Mouse (Mus musculus) bone marrow, adult 2 months (tissue): ENCODE results near the gene Zfp385a. TPM values are rescaled to one million over a fixed set of nuclear protein-coding genes. Genes with fewer than 3 reads are reported as not detected.
A peak's percentile ranks its signal among the peaks of the same experiment; 100 is the strongest.

ENCODE experiments used
- H3K27ac ChIP-seq: fragments of 200-500 bp; 2 replicates; pipeline ENCODE4 v1.5.1; 2012; ENCODE audit warnings: low read depth, mild to moderate bottlenecking, control low read depth, inconsistent platforms, low read length; ENCODE audit not compliant: control insufficient read depth, poor library complexity, insufficient read depth
- H3K4me1 ChIP-seq: fragments of 200-500 bp; 2 replicates; pipeline ENCODE4 v1.6.1; 2011; ENCODE audit warnings: low read length; ENCODE audit not compliant: control insufficient read depth, insufficient read depth
- H3K4me3 ChIP-seq: fragments of 200-500 bp; replicated peaks from 2 replicates; pipeline ENCODE3; 2011; ENCODE audit warnings: mild to moderate bottlenecking, low read depth, low read length, control low read depth; ENCODE audit not compliant: control insufficient read depth
- CTCF ChIP-seq: fragments of 200-500 bp; IDR thresholded peaks from 2 replicates; pipeline ENCODE4 v1.5.1; 2011; ENCODE audit warnings: low read length, control low read depth; ENCODE audit not compliant: control insufficient read depth, insufficient read depth
- POLR2A ChIP-seq: fragments of 200-500 bp; IDR thresholded peaks from 2 replicates; pipeline ENCODE4 v1.6.1; 2011; ENCODE audit warnings: low read depth, mild to moderate bottlenecking, control low read depth, low read length, borderline replicate concordance; ENCODE audit not compliant: control insufficient read depth
- WGBS: fragments of 180-500 bp; shearing (Covaris S2); methylation state at CpG from one replicate; pipeline ENCODE4 v1.1.7; 2018; 5-methylcytosine and 5-hydroxymethylcytosine counted together
- polyA plus RNA-seq: library from polyadenylated mRNA; stranded (reverse); fragments of >200 nt; gene quantifications from 2 replicates; pipeline ENCODE4 v1.2.4, GENCODE M21; 2011; ENCODE audit warnings: low replicate concordance; ENCODE audit not compliant: missing spikeins, insufficient read depth, insufficient read length

Gene Zfp385a
- polyA plus RNA-seq, 1 experiment = 12.7 TPM

GRCm38 (mm10) chr15:103365471-103366375 is 25.8 kb upstream of the Zfp385a start:
- TF ChIP-seq CTCF = no peak
- no peak for TF ChIP-seq POLR2A
- Histone ChIP-seq H3K4me1 (peaks cover 8% of the 10 kb centered on the region), H3K27ac (peak overlapping the region; percentile 26), H3K4me3 (peak overlapping the region; percentile 72)
- under 1% methylated on average over 51 of the region's 51 CpGs for WGBS

- Histone ChIP-seq H3K4me3 (no peak overlapping the region), H3K4me1 (peaks cover 8% of the 10 kb centered on the region), H3K27ac (no peak overlapping the region)
- TF ChIP-seq CTCF (no peak), POLR2A (no peak)
- 8% methylated on average over 4 of the region's 4 CpGs for WGBS
Observed at GRCm38 (mm10) chr15:103364761-103365160, 24.9 kb upstream of the Zfp385a start.

GRCm38 (mm10) chr15:103363809-103364208 is 23.9 kb upstream of the Zfp385a start:
- TF ChIP-seq CTCF (no peak), POLR2A (no peak)
- H3K4me3 ChIP-seq = no peak overlapping the region
- WGBS = 34% methylated on average over 1 of the region's 1 CpGs
- H3K4me1 ChIP-seq = peaks cover 13% of the 10 kb centered on the region
- no peak overlapping the region for H3K27ac ChIP-seq

DNA sequence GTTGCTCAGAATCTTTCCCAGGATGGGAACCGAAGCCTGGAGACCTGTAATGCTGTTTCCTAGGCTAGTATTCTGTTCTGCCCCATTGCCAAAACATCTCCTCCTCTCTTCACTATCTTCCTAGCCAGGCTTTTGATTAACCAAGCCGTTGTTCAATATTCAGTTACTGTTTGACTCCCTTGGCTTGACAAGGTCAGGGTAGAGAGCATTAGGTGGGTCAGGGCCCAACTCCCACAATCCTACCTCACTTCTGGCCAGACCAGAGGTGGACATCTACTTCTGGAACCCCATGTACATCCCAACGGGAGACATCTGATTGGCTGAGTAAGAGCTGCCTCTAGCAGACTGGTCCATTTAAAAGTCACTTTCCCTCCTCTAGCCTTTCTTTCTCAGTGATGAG is 23.1 kb upstream of the Zfp385a start:
- 57% methylated on average over 3 of the region's 3 CpGs for WGBS
- TF ChIP-seq POLR2A = no peak
- TF ChIP-seq CTCF = no peak

DNA sequence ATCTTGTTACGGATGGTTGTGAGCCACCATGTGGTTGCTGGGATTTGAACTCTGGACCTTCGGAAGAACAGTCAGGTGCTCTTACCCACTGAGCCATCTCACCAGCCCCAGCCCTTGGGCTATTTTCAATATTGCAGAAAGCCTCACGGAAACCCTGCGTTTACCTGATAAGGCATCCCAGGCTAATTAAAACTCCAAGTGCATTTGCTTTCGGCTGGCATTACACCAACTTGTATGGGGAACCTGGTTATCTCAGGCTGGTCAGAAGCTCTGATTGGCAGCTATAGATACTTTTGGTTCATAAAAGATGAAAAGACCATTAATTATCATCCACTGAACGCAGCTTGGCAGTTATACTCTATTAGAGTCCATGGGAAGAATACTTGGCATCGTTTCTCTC is 22.4 kb upstream of the Zfp385a start:
- no peak for TF ChIP-seq POLR2A
- Histone ChIP-seq H3K4me1 (peaks cover 13% of the 10 kb centered on the region), H3K4me3 (no peak overlapping the region), H3K27ac (no peak overlapping the region)
- 58% methylated on average over 7 of the region's 7 CpGs for WGBS

More for the DNA sequence above, 23.1 kb upstream of the Zfp385a start:
- peaks cover 13% of the 10 kb centered on the region for H3K4me1 ChIP-seq
- H3K27ac ChIP-seq = no peak overlapping the region
- no peak overlapping the region for H3K4me3 ChIP-seq

DNA sequence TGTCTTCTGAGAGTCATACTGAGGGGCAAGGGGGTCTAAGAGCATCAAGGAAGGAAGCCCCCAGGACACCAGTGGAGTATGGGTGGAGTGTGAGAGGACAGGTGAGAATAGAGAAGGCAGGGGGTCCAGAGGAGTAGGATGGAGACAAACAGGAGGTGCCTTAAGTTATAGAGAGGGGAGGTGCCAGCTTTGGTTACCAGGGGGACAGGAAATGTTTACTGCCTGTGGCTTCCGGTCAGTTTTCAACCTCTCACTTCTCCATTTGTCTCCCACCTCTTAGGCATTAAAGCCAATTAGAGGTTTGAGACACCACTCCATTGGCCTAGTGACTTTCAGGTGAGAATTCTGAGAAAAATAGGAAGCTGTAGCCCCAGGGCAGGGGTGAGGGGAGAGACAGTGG is 21.4 kb upstream of the Zfp385a start:
- peaks cover 13% of the 10 kb centered on the region for H3K4me1 ChIP-seq
- H3K27ac ChIP-seq = peak overlapping the region; percentile 47

GRCm38 (mm10) chr15:103359869-103360602 is 20.1 kb upstream of the Zfp385a start:
- Histone ChIP-seq H3K4me3 (no peak overlapping the region), H3K27ac (no peak overlapping the region), H3K4me1 (peaks cover 13% of the 10 kb centered on the region)
- no peak for TF ChIP-seq POLR2A
- no peak for TF ChIP-seq CTCF
- 81% methylated on average over 5 of the region's 5 CpGs for WGBS

More for the DNA sequence above, 21.4 kb upstream of the Zfp385a start:
- WGBS = 5% methylated on average over 1 of the region's 1 CpGs
- no peak for TF ChIP-seq CTCF
- TF ChIP-seq POLR2A = no peak
- H3K4me3 ChIP-seq = no peak overlapping the region

GRCm38 (mm10) chr15:103359122-103359510 is 19.2 kb upstream of the Zfp385a start:
- H3K4me3 ChIP-seq = no peak overlapping the region
- no peak overlapping the region for H3K27ac ChIP-seq
- peaks cover 13% of the 10 kb centered on the region for H3K4me1 ChIP-seq
- 14% methylated on average over 1 of the region's 1 CpGs for WGBS
- TF ChIP-seq CTCF = no peak
- TF ChIP-seq POLR2A = no peak
